Mouse (Mus musculus): ENCODE results near the gene Nfib. TPM values are rescaled to one million over a fixed set of nuclear protein-coding genes. Genes with fewer than 3 reads are reported as not detected.
"Not testable (repeated sequence)": the region's sequence is repeated elsewhere in the genome, so short reads cannot be mapped to it uniquely, and the experiment has no call there.

The Nfib gene
- polyA plus RNA-seq, 1 experiment: 3.9 TPM

- Histone ChIP-seq H3K4me3 (ENCODE audit: control insufficient read depth, insufficient read depth, low read length) (no peak overlapping the region), H3K27me3 (ENCODE audit: control insufficient read depth, insufficient read depth, low read length) (no peaks in the 10 kb centered on the region), H3K36me3 (ENCODE audit: control insufficient read depth, insufficient read depth, low read length) (no peaks in the 10 kb centered on the region), H3K4me1 (replicated peaks; ENCODE audit: control insufficient read depth, insufficient read depth, low read length) (no peaks in the 10 kb centered on the region), H3K27ac (ENCODE audit: control insufficient read depth, insufficient read depth, low read length) (no peak overlapping the region)
- TF ChIP-seq CTCF (IDR thresholded peaks at IDR 0.05; ENCODE audit: borderline replicate concordance, control insufficient read depth, extremely low read depth, insufficient read depth, low read length, poor library complexity) (no peak), POLR2A (IDR thresholded peaks at IDR 0.05; ENCODE audit: control insufficient read depth, extremely low read depth, insufficient read depth, low read length, poor library complexity) (no peak)
- no peak for DNase-seq
- 83% methylated on average over 4 of the region's 4 CpGs for WGBS
These were observed 439.4 kb downstream of the Nfib start for GRCm38 (mm10) chr4:82266066-82266619.

GRCm38 (mm10) chr4:82258545-82258944 lies 447.0 kb downstream of the Nfib start:
- H3K4me1 ChIP-seq (replicated peaks; ENCODE audit: control insufficient read depth, insufficient read depth, low read length); H3K36me3 ChIP-seq (ENCODE audit: control insufficient read depth, insufficient read depth, low read length); DNase-seq; H3K27ac ChIP-seq (ENCODE audit: control insufficient read depth, insufficient read depth, low read length); H3K4me3 ChIP-seq (ENCODE audit: control insufficient read depth, insufficient read depth, low read length); H3K27me3 ChIP-seq (ENCODE audit: control insufficient read depth, insufficient read depth, low read length): not testable (repeated sequence)
- 64% methylated on average over 1 of the region's 1 CpGs for WGBS

GRCm38 (mm10) chr4:82252054-82252453 lies 453.5 kb downstream of the Nfib start:
- no peaks in the 10 kb centered on the region for H3K36me3 ChIP-seq (ENCODE audit: control insufficient read depth, insufficient read depth, low read length)
- no peak overlapping the region for H3K4me3 ChIP-seq (ENCODE audit: control insufficient read depth, insufficient read depth, low read length)
- H3K27ac ChIP-seq (ENCODE audit: control insufficient read depth, insufficient read depth, low read length): no peak overlapping the region
- 94% methylated on average over 8 of the region's 8 CpGs for WGBS
- H3K4me1 ChIP-seq (replicated peaks; ENCODE audit: control insufficient read depth, insufficient read depth, low read length): no peaks in the 10 kb centered on the region
- no peaks in the 10 kb centered on the region for H3K27me3 ChIP-seq (ENCODE audit: control insufficient read depth, insufficient read depth, low read length)
- DNase-seq: no peak
- TF ChIP-seq CTCF (IDR thresholded peaks at IDR 0.05; ENCODE audit: borderline replicate concordance, control insufficient read depth, extremely low read depth, insufficient read depth, low read length, poor library complexity): no peak
- TF ChIP-seq POLR2A (IDR thresholded peaks at IDR 0.05; ENCODE audit: control insufficient read depth, extremely low read depth, insufficient read depth, low read length, poor library complexity): no peak

GRCm38 (mm10) chr4:82250355-82250659 lies 455.2 kb downstream of the Nfib start:
- WGBS: 74% methylated on average over 5 of the region's 5 CpGs
- no peak for TF ChIP-seq CTCF (IDR thresholded peaks at IDR 0.05; ENCODE audit: borderline replicate concordance, control insufficient read depth, extremely low read depth, insufficient read depth, low read length, poor library complexity)
- no peaks in the 10 kb centered on the region for H3K36me3 ChIP-seq (ENCODE audit: control insufficient read depth, insufficient read depth, low read length)
- no peak overlapping the region for H3K4me3 ChIP-seq (ENCODE audit: control insufficient read depth, insufficient read depth, low read length)
- H3K27ac ChIP-seq (ENCODE audit: control insufficient read depth, insufficient read depth, low read length): no peak overlapping the region
- DNase-seq: no peak
- no peaks in the 10 kb centered on the region for H3K27me3 ChIP-seq (ENCODE audit: control insufficient read depth, insufficient read depth, low read length)
- H3K4me1 ChIP-seq (replicated peaks; ENCODE audit: control insufficient read depth, insufficient read depth, low read length): no peaks in the 10 kb centered on the region

- DNase-seq: no peak
- Histone ChIP-seq H3K4me3 (ENCODE audit: control insufficient read depth, insufficient read depth, low read length) (no peak overlapping the region), H3K27ac (ENCODE audit: control insufficient read depth, insufficient read depth, low read length) (no peak overlapping the region), H3K4me1 (replicated peaks; ENCODE audit: control insufficient read depth, insufficient read depth, low read length) (no peaks in the 10 kb centered on the region), H3K27me3 (ENCODE audit: control insufficient read depth, insufficient read depth, low read length) (no peaks in the 10 kb centered on the region), H3K36me3 (ENCODE audit: control insufficient read depth, insufficient read depth, low read length) (no peaks in the 10 kb centered on the region)
- TF ChIP-seq CTCF (IDR thresholded peaks at IDR 0.05; ENCODE audit: borderline replicate concordance, control insufficient read depth, extremely low read depth, insufficient read depth, low read length, poor library complexity) (no peak), POLR2A (IDR thresholded peaks at IDR 0.05; ENCODE audit: control insufficient read depth, extremely low read depth, insufficient read depth, low read length, poor library complexity) (no peak)
- WGBS: 54% methylated on average over 11 of the region's 11 CpGs
These were observed 455.8 kb downstream of the Nfib start for GRCm38 (mm10) chr4:82249518-82250354.

- Histone ChIP-seq H3K4me1 (replicated peaks; ENCODE audit: control insufficient read depth, insufficient read depth, low read length) (no peaks in the 10 kb centered on the region), H3K27ac (ENCODE audit: control insufficient read depth, insufficient read depth, low read length) (no peak overlapping the region), H3K36me3 (ENCODE audit: control insufficient read depth, insufficient read depth, low read length) (no peaks in the 10 kb centered on the region), H3K27me3 (ENCODE audit: control insufficient read depth, insufficient read depth, low read length) (no peaks in the 10 kb centered on the region), H3K4me3 (ENCODE audit: control insufficient read depth, insufficient read depth, low read length) (no peak overlapping the region)
- 93% methylated on average over 1 of the region's 1 CpGs for WGBS
- no peak for DNase-seq
- TF ChIP-seq POLR2A (IDR thresholded peaks at IDR 0.05; ENCODE audit: control insufficient read depth, extremely low read depth, insufficient read depth, low read length, poor library complexity) (no peak), CTCF (IDR thresholded peaks at IDR 0.05; ENCODE audit: borderline replicate concordance, control insufficient read depth, extremely low read depth, insufficient read depth, low read length, poor library complexity) (no peak)
These were observed 456.6 kb downstream of the Nfib start for GRCm38 (mm10) chr4:82248961-82249360.

- no peaks in the 10 kb centered on the region for H3K4me1 ChIP-seq (replicated peaks; ENCODE audit: control insufficient read depth, insufficient read depth, low read length)
- no peak overlapping the region for H3K27ac ChIP-seq (ENCODE audit: control insufficient read depth, insufficient read depth, low read length)
- no peaks in the 10 kb centered on the region for H3K36me3 ChIP-seq (ENCODE audit: control insufficient read depth, insufficient read depth, low read length)
- no peaks in the 10 kb centered on the region for H3K27me3 ChIP-seq (ENCODE audit: control insufficient read depth, insufficient read depth, low read length)
- H3K4me3 ChIP-seq (ENCODE audit: control insufficient read depth, insufficient read depth, low read length): no peak overlapping the region
- no peak for TF ChIP-seq CTCF (IDR thresholded peaks at IDR 0.05; ENCODE audit: borderline replicate concordance, control insufficient read depth, extremely low read depth, insufficient read depth, low read length, poor library complexity)
- no peak for TF ChIP-seq POLR2A (IDR thresholded peaks at IDR 0.05; ENCODE audit: control insufficient read depth, extremely low read depth, insufficient read depth, low read length, poor library complexity)
- 91% methylated on average over 5 of the region's 5 CpGs for WGBS
- DNase-seq: no peak
These were observed 457.5 kb downstream of the Nfib start for GRCm38 (mm10) chr4:82248031-82248430.

Data from thymus, adult 2 months (tissue).